Mouse (Mus musculus) kidney, adult 2 months (tissue): ENCODE measurements around the gene Cdh23. TPM values are rescaled to one million over a fixed set of nuclear protein-coding genes. Genes with fewer than 3 reads are reported as not detected.

Experiments used
- DNase-seq: peaks from one replicate; pipeline ENCODE4 v3.0.0; 2021
- H3K27ac ChIP-seq: fragments of 200-500 bp; 2 replicates; pipeline ENCODE4 v1.5.1; 2012; ENCODE audit warnings: low read depth, low read length, control low read depth, inconsistent platforms; ENCODE audit not compliant: insufficient read depth
- H3K27me3 ChIP-seq: fragments of 200-500 bp; replicated peaks from 2 replicates; pipeline ENCODE4 v1.6.1; 2012; ENCODE audit warnings: mild to moderate bottlenecking, moderate library complexity, low read length, inconsistent platforms; ENCODE audit not compliant: control insufficient read depth, insufficient read depth
- H3K36me3 ChIP-seq: fragments of 200-500 bp; 2 replicates; pipeline ENCODE4 v1.6.1; 2012; ENCODE audit warnings: mild to moderate bottlenecking, moderate library complexity, low read length, inconsistent platforms; ENCODE audit not compliant: control insufficient read depth, insufficient read depth
- H3K4me1 ChIP-seq: fragments of 200-500 bp; 2 replicates; pipeline ENCODE4 v1.6.1; 2011; ENCODE audit warnings: low read length; ENCODE audit not compliant: control insufficient read depth, insufficient read depth
- H3K4me3 ChIP-seq: fragments of 200-500 bp; 2 replicates; pipeline ENCODE4 v1.5.1; 2011; ENCODE audit warnings: mild to moderate bottlenecking, low read depth, low read length, control low read depth; ENCODE audit not compliant: insufficient read depth
- CTCF ChIP-seq: fragments of 200-500 bp; conservative IDR thresholded peaks from 2 replicates; pipeline ENCODE4 v1.5.1; 2011; ENCODE audit warnings: low read depth, mild to moderate bottlenecking, control low read depth, low read length, moderate library complexity, mixed read lengths; ENCODE audit not compliant: insufficient read depth, insufficient read length
- POLR2A ChIP-seq: fragments of 200-500 bp; IDR thresholded peaks from one replicate; pipeline ENCODE4 v1.6.1; 2011; ENCODE audit warnings: low read depth, low read length, control low read depth
- WGBS: fragments of 180-500 bp; shearing (Covaris S2); methylation state at CpG from one replicate; pipeline ENCODE4 v1.1.7; 2018; 5-methylcytosine and 5-hydroxymethylcytosine counted together
- polyA plus RNA-seq: library from polyadenylated mRNA; depleted of rRNA; stranded (reverse); fragments of >200 nt; gene quantifications from 2 replicates; pipeline ENCODE4 v1.2.3, GENCODE M21; 2012

The Cdh23 gene
- polyA plus RNA-seq, 1 experiment = 0.17 TPM

GRCm38 (mm10) chr10:60277207-60278005 lies 418.9 kb downstream of the Cdh23 start, which contains the start of gene Psap:
Psap (plus strand) TSS chr10:60277627.
- WGBS = 3% methylated on average over 54 of the region's 54 CpGs
- Histone ChIP-seq H3K36me3 (no peaks in the 10 kb centered on the region), H3K27ac (peak within 1 kb of the TSS; percentile 97), H3K4me1 (peaks cover 29% of the 10 kb centered on the region), H3K4me3 (peak within 1 kb of the TSS; percentile 78), H3K27me3 (no peaks in the 10 kb centered on the region)
- peak; percentile 96 for DNase-seq
- TF ChIP-seq CTCF = no peak
- TF ChIP-seq POLR2A = peak; percentile 97

DNA sequence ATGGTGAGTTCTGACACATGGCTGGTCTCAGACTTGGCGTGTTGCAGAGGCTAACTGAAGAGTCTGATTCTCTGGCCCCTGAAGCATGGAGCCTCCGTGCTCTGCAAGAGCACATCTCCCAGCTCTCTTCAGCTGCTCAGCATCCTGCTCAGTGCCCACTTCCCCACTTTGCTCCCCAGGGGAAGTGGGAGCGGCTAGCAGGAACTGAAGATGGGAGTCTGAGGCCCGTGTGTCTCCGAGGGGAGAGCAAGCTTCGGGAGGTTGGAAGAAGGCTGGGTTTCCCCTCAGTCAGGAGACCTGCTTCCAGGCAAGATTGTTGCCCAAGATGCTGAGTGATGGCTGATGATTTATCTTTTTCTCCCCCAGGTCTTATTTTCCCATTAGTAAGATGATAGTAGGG lies 422.9 kb downstream of the Cdh23 start:
- no peak overlapping the region for H3K4me3 ChIP-seq
- no peak for DNase-seq
- H3K4me1 ChIP-seq = no peaks in the 10 kb centered on the region; the same call in 1 of the 2 replicates
- no peak for TF ChIP-seq CTCF
- no peak for TF ChIP-seq POLR2A
- no peaks in the 10 kb centered on the region for H3K27me3 ChIP-seq
- H3K27ac ChIP-seq = no peak overlapping the region
- H3K36me3 ChIP-seq = no peaks in the 10 kb centered on the region
- 74% methylated on average over 6 of the region's 6 CpGs for WGBS

DNA sequence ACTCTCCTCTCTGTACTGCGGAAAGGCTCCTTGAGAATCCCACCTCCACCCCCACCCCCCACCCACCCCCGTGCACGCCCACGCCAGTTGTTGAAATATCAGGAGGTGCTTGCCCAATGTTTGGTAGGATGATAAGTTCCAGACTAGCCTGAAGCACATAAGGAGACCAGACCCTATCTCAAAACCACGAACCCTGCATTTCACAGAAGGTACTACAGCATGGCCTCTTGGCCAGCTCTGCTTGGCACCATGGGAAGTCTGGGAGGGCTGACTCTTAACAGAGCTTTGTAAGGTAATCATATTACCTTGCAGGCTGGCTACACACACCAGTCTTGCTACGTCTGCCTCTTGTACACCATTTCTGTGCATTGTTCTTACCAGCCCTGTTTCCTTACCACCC lies 424.0 kb downstream of the Cdh23 start:
- H3K4me1 ChIP-seq = no peaks in the 10 kb centered on the region; the same call in 1 of the 2 replicates
- no peaks in the 10 kb centered on the region for H3K36me3 ChIP-seq
- DNase-seq = no peak
- no peaks in the 10 kb centered on the region for H3K27me3 ChIP-seq
- TF ChIP-seq CTCF (no peak), POLR2A (no peak)
- 81% methylated on average over 6 of the region's 6 CpGs for WGBS
- H3K4me3 ChIP-seq = no peak overlapping the region
- H3K27ac ChIP-seq = no peak overlapping the region

DNA sequence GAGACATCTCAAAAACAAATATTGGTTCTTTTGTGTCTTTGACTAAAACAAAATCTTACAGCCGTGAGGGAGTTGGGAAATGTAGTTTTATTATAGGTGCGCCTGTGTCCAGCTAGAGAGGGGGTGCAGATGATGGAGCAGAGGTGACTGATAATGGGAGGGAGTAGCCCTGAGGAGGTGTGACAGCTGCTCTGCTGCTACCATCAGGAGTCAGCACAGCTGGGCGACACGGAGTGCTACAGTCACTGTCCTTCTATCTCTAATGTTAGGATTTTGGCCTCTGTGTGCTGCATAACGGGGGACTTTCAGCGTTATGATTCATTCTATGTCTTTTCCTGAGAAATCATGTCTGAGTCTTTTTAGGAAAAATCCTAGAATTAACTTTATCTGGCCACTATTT lies 425.3 kb downstream of the Cdh23 start:
- Histone ChIP-seq H3K27ac (no peak overlapping the region), H3K27me3 (no peaks in the 10 kb centered on the region), H3K4me3 (no peak overlapping the region), H3K4me1 (no peaks in the 10 kb centered on the region; the same call in 1 of the 2 replicates), H3K36me3 (no peaks in the 10 kb centered on the region)
- DNase-seq = no peak
- TF ChIP-seq POLR2A = no peak
- TF ChIP-seq CTCF = no peak
- 89% methylated on average over 6 of the region's 6 CpGs for WGBS

- TF ChIP-seq CTCF (no peak), POLR2A (no peak)
- no peak overlapping the region for H3K27ac ChIP-seq
Observed at GRCm38 (mm10) chr10:60269141-60270064, 426.9 kb downstream of the Cdh23 start.

DNA sequence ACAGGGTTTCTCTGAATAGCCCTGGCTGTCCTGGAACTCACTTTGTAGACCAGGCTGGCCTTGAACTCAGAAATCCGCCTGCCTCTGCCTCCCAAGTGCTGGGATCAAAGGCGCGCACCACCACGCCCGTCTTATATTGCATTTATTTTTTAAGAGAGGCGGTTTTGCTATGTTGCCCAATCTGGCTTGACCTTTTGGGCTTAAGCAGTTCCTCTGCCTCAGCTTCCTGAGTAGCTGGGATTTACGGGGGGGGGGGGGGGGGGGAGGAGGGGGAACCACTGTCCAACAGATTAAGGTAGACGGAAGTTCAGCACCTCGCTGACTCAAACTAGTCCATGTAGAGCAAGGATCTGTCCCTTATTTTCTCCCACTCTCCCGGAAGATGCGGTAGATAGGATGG lies 427.6 kb downstream of the Cdh23 start:
- Histone ChIP-seq H3K27me3 (no peaks in the 10 kb centered on the region), H3K36me3 (no peaks in the 10 kb centered on the region), H3K4me1 (peaks cover 4% of the 10 kb centered on the region; the same call in 1 of the 2 replicates), H3K27ac (no peak overlapping the region), H3K4me3 (no peak overlapping the region)
- no peak for DNase-seq
- WGBS = 86% methylated on average over 10 of the region's 11 CpGs
- TF ChIP-seq POLR2A (no peak), CTCF (no peak)

More at GRCm38 (mm10) chr10:60269141-60270064, 426.9 kb downstream of the Cdh23 start:
- DNase-seq = no peak
- 61% methylated on average over 13 of the region's 13 CpGs for WGBS
- Histone ChIP-seq H3K36me3 (no peaks in the 10 kb centered on the region), H3K4me1 (peaks cover 4% of the 10 kb centered on the region; the same call in 1 of the 2 replicates), H3K4me3 (no peak overlapping the region), H3K27me3 (no peaks in the 10 kb centered on the region)
